Mouse (Mus musculus) mouse trophoblast stem cell (cell line): ENCODE data around the gene Trim9.

Experiments
- in situ Hi-C, 2 experiments: fragments of 300-500 bp; cut with MseI, MboI; formaldehyde crosslinking; loops; 2 replicates in 1 of 2; 3 replicates in 1 of 2; pipeline ENCODE4 v1.15.1; 2025

Trim9 gene

DNA sequence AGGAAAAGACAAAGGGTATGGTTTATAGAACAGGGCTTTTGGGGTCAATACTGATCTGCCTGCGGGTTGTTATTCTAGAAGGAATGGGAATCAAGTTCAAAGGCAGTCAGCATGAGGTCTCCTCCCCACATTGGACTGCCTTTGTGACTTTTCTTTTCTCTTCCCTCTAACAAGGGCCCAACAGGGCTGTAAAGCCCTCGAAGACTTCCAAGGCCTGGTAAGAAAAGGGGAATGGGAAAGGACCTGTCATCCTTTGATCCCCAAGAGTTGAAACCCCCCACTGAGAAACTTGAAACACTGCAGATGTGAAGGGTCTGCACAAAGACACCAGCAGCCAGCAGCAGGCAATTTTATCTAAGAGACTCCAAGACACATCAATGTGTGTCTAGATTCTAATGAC lies 21.0 kb downstream of the Trim9 start:
- in situ Hi-C loops, result no loop called here

DNA sequence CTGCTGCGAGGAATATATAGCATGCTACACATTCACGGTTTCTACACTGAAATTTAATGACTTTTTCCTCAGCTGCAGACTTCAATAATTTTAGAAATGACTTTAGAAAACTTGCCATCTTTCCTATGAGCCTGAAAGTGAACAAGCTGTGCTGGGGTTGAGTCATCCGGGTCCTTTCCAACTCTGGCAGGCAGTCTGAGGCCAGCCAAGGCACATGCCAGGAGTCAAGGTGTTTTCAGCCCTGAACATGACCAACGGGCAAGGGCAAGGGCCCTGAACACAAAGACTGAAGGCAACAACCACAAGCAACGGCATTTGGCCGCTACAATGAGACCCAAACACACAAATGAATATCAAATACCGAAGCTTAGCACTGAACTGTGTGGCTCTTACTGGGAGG lies 21.6 kb downstream of the Trim9 start:
- in situ Hi-C loops, result no loop called here

DNA sequence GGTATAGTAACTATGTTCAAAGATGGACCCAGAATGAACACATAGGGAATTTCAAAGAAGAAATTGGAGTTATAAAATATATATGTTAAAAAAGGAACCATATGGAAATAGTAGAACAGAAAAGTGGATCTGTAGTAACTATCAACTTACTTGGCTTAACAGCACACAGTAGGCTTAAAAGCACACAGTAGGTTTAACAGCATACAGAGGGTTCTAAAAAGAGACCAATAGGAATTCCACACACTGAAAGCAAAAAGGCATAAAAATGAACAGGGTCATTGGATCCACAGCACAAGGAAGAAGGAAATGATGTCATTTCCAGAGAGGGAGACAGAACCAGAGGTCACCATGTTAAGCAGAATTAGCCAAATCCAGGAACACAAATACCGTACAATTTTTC lies 24.6 kb downstream of the Trim9 start:
- in situ Hi-C loops, result no loop called here

DNA sequence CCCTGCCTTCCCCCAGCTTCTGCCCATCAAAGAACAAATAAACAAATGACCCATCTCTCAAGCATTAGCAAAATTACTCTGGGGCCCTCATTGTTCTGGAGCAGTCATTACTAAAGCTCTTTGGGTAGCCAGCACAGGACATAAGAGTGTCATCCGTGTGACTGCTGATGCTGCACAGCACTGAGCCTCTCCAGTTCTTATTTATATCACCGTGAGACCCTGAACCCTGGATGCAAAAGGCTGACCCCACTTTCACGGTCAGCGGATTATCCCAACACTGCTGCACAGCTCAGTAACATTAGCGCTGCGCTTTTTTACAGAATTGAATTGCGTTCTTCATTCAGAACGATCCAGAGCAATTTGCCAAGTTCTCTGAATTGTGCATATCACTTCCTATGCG lies 31.3 kb downstream of the Trim9 start:
- in situ Hi-C loops, result no loop called here

DNA sequence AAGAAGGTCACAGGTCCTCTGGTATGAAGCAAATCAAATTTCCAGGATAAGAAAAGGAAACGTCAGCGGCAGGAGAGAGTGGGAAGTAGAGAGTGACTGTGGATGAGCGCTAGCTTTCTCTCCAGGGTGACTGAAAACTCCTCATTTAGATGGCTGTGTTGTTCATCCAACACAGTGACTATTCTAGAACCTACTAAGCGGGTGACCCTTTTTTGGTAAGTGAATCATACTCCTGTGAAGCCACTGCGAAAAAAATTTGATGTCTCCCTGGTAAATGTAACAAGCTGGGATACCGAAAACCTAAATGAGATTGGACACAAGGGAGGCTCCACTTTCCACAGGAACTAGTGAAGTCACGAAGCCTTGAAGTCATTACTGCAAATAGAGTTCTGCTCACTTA lies 39.5 kb downstream of the Trim9 start:
- in situ Hi-C loops, result no loop called here

DNA sequence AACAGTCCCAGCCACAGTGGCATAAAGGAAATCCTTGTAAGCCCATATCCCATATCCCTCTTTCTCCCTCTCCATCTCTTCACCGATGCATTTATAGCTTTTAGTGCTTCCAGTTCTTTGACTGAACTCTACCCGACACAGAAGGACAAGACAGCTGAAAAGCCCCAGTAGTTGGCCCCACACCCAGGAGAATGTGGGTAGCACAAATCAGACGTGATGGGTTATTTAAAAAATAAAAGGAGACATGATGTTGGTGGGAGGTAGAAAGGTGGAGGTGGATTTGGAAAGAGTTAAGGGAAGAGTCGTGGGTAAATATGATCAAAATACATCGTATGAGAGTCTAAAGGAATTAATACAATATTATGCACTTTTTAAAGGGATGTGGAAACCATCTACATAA lies 40.4 kb downstream of the Trim9 start:
- in situ Hi-C loops, result no loop called here

DNA sequence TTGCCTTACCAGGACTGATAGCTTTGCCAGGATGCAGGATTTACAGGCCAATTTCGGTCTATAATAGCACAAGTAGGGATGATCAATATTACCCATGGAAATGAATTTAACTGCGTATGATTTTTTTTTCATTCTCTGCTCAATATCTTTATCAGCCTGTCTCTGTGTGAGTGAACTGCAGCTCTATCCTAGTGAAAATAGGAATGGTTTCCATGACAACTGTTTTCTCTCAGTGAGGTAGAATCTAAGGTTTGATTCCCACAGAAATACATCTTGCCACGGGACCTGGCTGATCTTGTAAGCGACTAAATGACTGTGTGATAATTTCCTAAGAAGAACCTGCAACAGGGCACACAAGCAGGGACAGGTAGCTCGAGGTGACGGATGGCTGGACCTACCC lies 43.4 kb downstream of the Trim9 start:
- in situ Hi-C loops, result no loop called here

DNA sequence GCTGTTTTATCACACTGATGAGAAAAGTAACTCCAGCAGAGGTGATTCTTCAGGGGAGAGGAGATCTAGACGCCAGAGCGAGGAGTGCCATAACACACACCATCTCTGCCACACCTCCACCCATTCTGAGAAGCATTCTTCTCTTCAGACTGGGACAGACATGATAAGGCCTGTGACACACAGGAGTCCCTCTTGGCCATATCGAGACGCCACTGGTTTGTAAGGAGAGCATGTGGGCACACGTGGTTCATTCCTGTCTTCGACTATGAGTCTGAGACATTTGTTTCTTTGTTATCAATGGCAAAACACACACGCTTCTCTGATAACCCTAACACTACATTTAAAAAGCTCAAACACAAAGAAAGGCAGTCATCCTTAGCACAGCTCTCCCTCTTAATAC lies 43.9 kb downstream of the Trim9 start:
- in situ Hi-C loops, result no loop called here

DNA sequence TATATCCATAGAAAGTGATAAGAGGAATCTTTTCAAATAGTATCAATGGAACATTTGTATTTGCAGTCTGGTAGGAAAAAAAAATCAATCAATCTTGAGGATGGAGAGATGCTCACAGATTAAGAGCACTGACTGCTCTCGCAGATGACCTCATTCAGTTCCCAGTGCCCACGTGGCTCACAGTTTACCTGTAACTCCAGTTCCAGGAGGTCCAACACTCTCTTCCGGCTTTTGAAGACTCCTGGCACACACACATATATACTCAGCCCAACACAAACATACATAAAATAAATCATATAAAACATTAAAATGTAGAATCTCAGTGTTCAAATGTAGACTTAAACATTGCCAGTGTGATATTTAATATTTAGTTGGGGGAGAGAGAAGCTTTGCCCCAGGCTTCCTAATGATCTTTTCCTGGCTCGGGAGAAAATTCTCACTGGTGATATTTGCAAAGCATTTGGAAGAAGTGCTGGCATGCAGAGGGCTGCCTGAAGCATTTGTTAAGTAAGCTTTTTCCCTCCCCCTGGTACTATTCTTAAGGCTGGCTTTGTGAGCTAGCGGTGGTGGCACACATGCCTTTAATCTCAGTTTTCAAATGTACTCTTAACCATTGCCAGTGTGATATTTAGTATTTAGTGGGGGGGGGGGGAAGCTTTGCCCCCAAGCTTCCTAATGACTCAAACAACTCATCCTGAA lies 45.2 kb downstream of the Trim9 start:
- in situ Hi-C loops, result no loop called here

DNA sequence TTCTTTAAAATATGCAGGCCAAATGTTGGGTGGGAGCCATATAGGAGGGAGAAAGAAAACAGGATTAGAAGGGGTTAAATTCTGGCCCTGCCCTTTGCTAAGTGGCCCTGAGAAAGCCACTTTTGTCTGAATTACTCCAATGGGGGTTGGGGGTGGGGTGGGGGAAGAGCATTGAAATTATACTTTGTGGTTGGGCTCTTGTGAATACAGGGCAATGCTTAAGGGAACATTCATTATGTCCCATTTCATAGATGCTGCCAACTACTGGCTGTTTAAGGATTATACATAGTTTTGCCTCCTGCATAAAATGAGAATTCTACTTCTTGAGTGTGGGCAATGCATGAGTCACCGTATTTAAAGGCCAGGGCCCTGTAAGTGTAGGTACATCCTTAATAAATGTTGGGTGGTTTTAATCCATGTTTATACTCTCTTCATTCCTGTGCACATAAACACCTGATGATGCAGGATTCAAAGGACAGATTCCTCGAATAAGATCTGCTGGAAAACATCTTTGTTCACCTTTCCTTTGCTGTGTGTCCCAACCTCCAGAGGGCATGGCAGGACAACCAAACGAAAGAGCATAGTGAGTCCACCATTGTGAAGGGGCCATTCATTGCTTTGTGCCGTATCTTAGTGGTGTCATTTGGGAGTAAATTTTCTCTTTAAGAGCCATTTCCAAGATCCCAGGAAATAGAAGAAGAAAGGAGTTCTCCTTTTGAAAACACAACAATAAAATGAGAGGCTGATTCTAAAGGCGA lies 53.3 kb downstream of the Trim9 start:
- in situ Hi-C loops, result no loop called here

DNA sequence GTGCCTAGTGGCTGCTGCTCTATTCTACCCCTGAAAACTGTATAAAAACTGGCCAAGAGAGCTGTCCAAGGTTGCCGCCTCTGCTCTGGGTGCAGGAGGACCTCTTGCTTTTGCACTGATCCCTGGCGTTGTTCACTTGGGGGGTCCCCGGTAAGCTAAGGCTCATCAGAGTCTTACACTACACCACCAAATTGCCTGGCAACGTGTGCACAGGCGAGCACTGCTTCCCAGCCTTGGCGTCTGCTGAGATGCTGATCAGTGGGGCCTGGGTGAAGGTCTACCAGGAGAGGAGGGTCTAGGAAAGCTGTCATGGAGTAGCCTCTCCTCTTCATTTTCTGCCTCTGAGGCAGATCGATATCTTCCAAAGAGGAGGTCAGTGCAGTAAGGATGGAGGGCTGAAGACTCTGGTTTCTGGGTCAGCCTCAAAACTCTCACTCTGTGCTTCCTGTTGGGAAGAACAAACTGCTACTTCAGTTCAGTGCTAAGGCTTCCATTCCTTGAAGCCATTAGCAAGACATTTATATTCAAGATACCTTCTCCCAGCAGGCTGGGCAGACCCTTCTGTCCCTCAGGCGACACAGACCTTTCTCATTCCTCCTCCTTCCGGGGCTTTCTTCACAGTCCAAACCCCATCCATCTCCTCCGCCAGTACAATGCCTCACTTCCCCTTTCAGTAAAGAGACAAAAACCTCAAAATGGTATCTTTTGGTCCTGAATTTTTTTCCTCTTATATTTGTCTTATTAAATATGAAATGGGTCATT lies 54.1 kb downstream of the Trim9 start:
- in situ Hi-C loops, result no loop called here

DNA sequence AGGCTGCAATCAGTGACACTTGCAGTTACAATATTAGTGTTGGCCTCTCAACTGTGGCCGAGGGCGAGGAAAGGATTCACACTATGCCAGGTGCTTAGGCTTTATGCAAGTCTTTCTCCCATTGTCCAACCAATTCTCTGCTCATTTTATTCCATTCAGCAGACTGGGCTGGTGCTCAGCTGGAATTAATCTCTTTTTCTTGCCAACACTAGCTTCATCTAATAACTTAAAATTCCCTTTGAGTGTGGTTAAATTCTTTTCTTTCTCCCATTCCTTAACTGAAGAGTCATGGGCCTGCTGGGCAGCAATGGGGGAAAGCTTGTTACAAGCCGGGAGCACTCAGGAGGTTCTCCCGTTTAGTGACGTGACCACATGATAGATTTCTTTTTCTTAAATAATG lies 61.9 kb downstream of the Trim9 start:
- in situ Hi-C loops, result no loop called here

DNA sequence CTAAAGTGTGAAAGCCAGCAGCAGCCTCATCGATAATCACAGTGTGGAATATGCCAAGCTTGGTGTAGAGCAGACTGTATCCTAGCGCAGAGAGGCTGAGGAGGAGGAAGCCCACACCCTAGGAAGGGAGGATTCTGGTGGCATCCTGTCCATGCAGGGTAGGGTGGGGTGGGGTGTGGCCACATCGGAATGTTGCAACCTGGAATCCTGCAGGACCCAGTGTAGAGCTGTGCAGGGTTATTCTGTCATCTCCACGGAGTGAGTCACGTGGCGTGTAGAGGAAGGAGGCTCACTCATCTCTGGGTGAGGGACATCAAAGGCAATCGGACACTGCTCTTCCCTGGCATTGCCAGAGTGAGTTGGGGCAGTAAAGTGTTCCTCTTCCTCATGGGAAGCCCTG lies 62.4 kb downstream of the Trim9 start:
- in situ Hi-C loops, result no loop called here

DNA sequence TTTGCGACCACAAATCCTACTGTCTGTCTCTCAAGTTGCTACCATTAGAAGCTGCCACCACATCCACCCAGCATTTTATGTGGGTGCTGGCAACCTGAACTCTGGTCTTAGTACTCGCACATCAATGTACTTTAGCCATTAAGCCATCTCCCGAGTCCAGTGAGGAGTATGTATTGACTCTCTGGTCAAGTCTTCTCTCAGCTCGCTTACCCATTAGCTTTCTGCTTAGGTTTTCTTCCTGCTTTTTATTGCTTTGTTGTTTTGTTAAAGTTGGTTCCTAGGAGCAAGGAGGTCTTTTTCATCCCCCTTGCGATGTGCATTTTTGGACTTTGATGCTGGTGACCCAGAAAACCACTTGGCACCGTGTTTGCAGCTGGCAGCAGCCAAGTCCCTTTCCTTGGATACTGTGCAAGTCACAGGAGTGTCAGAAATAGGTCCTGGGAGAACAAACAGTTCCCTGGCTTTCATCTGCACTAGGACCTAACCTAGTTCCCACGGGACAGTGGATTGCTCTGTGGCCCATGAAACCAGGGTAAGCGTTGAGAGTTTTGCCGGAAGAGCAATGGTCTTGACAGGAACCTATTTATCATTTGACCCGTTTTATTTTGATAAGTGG lies 64.2 kb downstream of the Trim9 start:
- in situ Hi-C loops, result no loop called here

DNA sequence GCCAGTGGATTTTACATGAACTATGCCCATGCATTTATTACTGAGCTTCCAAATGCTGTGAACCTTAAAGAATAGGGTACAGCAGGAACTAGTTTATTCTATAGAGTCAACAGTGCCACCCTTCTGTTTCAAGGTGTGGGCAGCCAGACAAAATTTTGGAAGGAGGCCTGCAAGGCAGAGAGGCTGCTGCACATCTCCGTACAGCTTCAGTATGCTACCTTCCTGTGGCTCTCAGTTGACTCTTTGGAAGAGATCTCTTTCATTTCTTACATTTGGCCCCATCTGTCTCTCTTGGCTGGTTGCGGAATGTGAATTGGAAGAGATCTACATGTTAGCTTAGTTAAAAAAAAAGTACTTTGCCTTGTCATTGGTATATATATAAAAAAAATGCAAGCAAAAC lies 66.5 kb downstream of the Trim9 start:
- in situ Hi-C loops, result no loop called here

DNA sequence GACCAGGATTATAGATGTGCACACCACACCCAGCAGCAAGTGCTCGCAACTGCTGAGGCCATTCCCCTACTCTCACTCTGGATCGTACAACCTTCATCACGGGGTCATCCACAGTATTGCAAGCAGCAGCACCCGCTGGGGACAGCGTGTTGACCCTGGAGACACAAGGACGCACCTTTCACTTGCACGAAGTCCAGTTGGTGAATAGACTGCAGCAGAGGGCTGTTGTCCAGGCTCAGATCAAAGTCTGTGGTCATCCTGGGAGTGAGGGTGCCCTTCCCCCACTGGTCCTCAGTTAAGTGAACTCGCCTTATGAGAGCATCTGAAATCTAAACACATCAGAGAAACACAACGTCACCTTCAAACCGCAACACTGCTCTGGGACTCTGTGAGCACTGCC lies 67.0 kb downstream of the Trim9 start:
- in situ Hi-C loops, result no loop called here

DNA sequence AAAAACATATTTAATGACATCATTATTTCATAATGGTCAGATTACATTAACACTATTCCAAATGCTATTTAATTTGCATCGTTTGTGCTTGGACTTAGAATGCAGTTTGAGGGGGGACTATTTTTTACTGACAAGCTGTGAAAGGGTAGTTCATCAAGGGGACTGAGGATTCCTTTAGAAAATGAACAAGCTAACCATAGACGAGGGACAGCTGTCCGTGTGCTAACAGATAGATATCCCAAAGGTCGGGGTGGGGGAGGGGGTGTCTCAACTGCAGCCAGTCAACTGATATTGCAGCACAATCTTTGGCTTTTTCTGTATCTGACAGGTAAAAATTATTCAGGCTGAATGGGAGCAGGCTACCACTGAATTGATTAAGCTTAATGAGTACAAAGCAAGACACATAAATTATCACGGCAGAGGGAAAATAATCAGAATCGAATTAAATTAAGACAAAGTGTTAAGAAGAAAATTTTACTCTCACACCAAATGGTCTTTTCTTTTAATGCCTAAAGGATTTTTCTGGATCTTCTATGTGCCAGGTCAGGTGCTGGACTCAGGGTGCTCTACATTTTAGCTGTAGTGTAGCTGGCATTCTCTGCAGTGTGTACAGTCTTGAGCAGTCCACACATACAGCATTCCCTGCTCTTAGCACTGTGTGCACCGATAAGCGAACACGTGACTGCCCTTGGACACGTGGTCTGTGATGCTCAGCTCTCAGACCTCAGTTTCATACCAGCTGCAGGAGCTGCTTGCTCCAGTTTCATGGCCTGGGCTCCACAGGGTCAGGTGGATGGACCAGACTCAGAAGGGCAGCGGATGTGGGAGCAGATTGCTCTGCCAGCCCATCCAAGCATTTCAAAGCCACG lies 70.1 kb downstream of the Trim9 start:
- in situ Hi-C loops, result no loop called here

DNA sequence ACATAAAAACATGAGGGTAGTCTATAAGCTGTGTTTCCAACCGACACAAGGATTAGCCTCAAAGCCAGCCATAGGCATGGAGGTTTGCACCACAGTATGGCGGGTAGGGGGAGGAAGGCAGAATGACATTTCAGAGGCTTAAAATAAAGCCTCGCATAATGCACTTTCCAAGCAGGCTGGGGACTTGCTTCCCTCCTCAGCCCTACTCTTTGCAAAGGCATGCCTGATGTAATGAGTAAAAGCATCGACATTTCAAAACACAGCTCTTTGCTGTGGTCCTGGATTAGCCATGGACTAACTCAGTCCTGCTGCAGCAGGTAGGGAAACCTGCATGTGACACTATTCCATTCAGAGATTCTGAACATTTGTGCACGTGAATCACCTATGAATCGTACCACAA lies 77.7 kb downstream of the Trim9 start:
- in situ Hi-C loops, result no loop called here

DNA sequence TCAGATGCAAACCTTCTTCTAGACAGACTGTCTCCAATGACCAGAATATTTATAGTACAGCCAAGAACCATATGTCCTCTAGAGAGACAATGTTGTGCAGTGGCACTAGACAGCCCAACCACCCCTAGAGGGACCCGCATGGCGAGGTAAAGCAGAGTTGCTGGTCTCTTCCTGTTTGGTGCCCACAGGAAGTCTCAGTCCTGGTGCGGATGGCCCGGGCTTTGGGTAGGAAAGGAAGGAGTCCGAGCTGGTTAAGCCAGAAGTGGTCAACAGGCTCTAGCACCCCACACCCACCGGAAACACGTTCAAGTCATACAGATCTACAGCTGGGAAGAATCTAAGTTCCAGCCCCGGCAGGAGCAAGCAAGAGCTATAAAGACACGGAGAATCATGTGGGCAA lies 80.1 kb downstream of the Trim9 start:
- in situ Hi-C loops, result no loop called here

DNA sequence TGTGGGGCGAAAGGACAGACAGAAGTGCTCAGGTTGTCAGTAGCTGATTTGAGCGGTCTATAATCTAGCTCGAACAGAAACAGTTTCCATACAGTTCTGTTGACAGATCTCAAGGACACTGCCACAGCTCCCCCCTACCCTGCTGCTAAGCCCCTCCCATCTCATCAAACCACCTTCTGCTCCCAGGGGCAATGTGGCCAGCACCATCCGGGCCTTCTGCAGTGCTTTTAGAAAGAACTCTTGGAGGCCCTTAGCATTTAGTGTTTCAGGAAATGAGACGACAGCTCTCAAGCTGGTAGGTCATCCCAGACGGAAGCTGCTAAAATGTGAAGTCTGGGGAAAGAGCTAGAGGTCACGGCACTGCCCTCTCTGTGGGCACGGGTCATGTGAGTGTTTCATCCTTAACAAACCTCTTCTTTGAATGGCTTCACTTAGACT lies 80.9 kb downstream of the Trim9 start:
- in situ Hi-C loops, result no loop called here

DNA sequence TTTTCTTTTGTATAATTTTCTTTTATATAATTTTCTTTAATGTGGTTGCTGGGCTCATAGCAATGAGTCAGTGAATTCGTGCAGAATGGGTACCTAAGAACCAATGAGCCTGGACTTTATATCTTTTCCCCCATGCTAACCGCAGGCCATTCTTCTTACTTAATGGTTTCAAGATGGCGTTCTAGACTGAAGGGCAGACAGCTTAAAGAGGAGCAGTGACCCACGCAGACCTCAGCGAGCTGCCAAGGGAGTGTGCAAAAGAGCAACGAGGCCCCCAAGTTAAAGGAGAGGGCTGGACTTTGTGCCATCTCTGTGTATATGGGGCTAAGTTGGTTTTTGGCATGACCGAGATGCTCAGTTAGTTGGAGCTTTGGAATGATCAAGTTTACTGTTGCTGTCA lies 83.7 kb downstream of the Trim9 start:
- in situ Hi-C loops, result no loop called here
